Mouse (Mus musculus) embryonic stem cell, embryonic (primary cell): ENCODE measurements around the gene Cadm2.

Experiments used
- CTCF ChIA-PET, 4 experiments: fragments of 300-600 bp in 2 of 4; fragments of 350-600 bp in 2 of 4; sonication (Branson Sonifier 250); formaldehyde crosslinking; loops; one replicate each; lab custom pipeline; 2022; ENCODE audit warnings: inconsistent platforms in 2 of 4; lab: Charles Lee
- POLR2A ChIA-PET, 4 experiments: fragments of 300-600 bp in 2 of 4; fragments of 350-600 bp in 2 of 4; sonication (Branson Sonifier 250); formaldehyde crosslinking; loops; one replicate each; lab custom pipeline; 2022; ENCODE audit warnings: antibody characterized with exemption in 4 of 4, inconsistent platforms in 1 of 4; lab: Charles Lee

The Cadm2 gene

GRCm38 (mm10) chr16:67003161-67003560, 617.5 kb downstream of the Cadm2 start:
- ChIA-PET POLR2A (no interaction called here), CTCF (no interaction called here)

- ChIA-PET CTCF (no interaction called here), POLR2A (no interaction called here)
These were observed 619.0 kb downstream of the Cadm2 start for GRCm38 (mm10) chr16:67001707-67002106.

- ChIA-PET CTCF (no interaction called here), POLR2A (no interaction called here)
These were observed 623.2 kb downstream of the Cadm2 start for GRCm38 (mm10) chr16:66997461-66997860.

- POLR2A ChIA-PET: no interaction called here
- CTCF ChIA-PET: no interaction called here
These were observed 633.0 kb downstream of the Cadm2 start for GRCm38 (mm10) chr16:66987741-66988140.

- ChIA-PET POLR2A (no interaction called here), CTCF (no interaction called here)
These were observed 633.8 kb downstream of the Cadm2 start for GRCm38 (mm10) chr16:66986879-66987278.

- POLR2A ChIA-PET: no interaction called here
- CTCF ChIA-PET: no interaction called here
These were observed 649.8 kb downstream of the Cadm2 start for GRCm38 (mm10) chr16:66970912-66971311.

- POLR2A ChIA-PET: no interaction called here
- CTCF ChIA-PET: no interaction called here
These were observed 651.1 kb downstream of the Cadm2 start for GRCm38 (mm10) chr16:66969520-66970144.

GRCm38 (mm10) chr16:66968336-66968735, 652.4 kb downstream of the Cadm2 start:
- CTCF ChIA-PET: no interaction called here
- POLR2A ChIA-PET: no interaction called here

- POLR2A ChIA-PET: no interaction called here
- CTCF ChIA-PET: no interaction called here
These were observed 653.0 kb downstream of the Cadm2 start for GRCm38 (mm10) chr16:66967686-66968085.

DNA sequence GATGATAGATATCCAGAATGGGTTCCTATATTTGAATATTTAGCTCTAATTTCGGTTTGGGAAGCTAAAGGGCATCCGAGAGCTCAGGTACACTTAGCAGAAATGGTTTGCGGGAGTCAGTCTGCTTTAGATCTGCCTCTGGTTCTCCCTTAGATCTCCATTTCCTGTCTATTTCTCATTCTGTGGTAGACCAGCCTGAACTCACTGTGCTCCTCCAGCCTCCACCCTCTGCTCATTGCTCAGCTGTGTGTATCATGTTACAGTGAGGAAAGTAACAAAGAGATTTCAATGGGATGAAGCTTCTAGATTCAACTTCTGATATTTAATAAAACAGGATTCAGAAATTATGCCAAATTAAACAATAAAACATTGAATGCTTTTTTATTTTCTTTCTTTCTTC, 661.6 kb downstream of the Cadm2 start:
- POLR2A ChIA-PET: no interaction called here
- CTCF ChIA-PET: no interaction called here

GRCm38 (mm10) chr16:66955876-66956275, 664.8 kb downstream of the Cadm2 start:
- ChIA-PET POLR2A (interaction anchor here in 1 of 4 experiments (0.7 kb wide), 1 partner anchor 42 kb away, joined by 3 read pairs; no protein-coding TSS in a partner anchor), CTCF (no interaction called here)

GRCm38 (mm10) chr16:66936332-66936731, 684.4 kb downstream of the Cadm2 start:
- CTCF ChIA-PET: no interaction called here
- POLR2A ChIA-PET: no interaction called here

- CTCF ChIA-PET: no interaction called here
These were observed 695.2 kb downstream of the Cadm2 start for GRCm38 (mm10) chr16:66925517-66925916.

DNA sequence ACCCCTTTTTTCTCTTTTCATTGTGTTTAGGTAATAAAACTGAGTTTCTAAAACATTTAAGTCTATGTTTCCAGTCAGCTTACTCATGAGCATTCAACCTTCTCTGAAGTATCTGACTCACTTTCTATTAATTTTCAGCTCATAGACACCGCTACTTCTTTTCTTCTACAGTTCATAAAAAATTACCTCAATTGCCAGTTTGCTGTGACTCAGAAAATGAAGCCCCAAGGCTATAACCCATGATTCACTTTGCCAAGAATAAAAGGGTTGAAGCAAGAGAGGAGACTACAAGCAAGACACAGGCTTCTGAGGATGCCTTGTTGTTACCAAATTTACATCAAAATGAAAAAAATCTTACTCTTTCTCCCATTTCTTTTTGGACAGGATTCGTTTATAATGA, 698.0 kb downstream of the Cadm2 start:
- CTCF ChIA-PET: no interaction called here
- POLR2A ChIA-PET: no interaction called here

More at GRCm38 (mm10) chr16:66925517-66925916, 695.2 kb downstream of the Cadm2 start:
- POLR2A ChIA-PET: no interaction called here

DNA sequence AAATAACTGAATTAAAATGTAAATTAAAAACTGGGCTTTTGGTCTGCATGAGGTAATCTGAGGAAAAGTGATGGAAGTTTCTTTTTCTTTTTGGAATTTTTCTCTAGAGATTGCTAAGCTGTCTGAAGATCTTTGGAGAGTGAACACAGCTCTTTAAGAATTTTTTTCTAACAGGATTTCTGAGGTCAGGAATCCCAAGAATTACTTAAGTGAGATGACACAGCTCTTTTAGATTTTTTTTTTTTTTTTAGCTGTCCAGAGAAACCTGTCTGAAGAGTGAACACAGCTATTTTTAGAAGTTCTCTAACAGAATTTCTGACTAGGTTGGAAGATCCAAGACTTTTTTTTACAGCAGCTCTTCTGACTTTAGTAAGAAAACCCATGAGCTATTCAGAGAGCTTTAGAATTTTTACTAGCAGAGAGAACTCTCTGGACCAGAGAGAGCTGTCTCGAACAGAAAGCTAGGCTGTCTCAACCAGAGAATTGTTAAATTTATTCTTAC, 699.2 kb downstream of the Cadm2 start:
- ChIA-PET CTCF (no interaction called here), POLR2A (no interaction called here)

- CTCF ChIA-PET: no interaction called here
- POLR2A ChIA-PET: no interaction called here
These were observed 700.8 kb downstream of the Cadm2 start for GRCm38 (mm10) chr16:66919889-66920402.

DNA sequence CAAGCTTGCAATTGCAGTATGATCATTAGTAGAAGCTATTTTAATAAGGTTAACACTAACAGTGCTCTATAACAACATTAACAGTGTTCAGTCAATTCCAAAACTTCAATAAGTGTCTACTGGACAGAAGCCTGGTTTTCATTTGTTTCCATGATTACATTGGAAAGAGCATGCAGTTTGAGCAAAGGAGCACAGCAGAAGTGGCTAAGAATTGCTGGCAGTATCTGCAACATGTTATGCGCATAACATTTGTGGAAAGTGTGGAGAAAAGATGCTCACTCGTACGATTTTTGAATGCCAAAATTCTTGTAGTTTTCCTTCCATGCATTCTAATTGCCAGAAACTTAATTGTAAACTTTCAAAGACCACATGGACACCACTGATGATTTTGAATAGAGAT, 718.9 kb downstream of the Cadm2 start:
- ChIA-PET POLR2A (no interaction called here), CTCF (no interaction called here)

- ChIA-PET POLR2A (no interaction called here), CTCF (no interaction called here)
These were observed 720.0 kb downstream of the Cadm2 start for GRCm38 (mm10) chr16:66900664-66901063.

DNA sequence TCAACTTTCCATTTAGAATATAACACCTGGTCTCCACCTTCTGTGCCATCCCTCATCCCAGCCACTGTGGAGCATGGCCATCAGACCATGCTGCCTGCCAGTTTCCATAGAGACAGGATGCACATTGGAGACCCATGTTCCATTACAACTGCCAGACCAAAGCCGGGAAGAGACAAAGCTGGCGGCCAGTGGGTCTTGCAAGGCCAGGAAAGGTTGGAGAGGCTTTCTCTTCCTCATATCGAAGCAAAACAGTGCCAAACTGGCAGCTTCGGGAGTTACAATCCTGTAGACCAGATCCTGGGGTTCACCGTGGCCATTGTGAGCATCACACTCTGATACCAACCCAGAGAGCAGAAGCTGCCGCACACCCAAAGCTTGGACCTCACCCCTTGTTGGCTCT, 728.3 kb downstream of the Cadm2 start:
- ChIA-PET POLR2A (interaction anchor here in 1 of 4 experiments (0.6 kb wide), 1 partner anchor 11 kb away, joined by 3 read pairs; no protein-coding TSS in a partner anchor), CTCF (no interaction called here)

DNA sequence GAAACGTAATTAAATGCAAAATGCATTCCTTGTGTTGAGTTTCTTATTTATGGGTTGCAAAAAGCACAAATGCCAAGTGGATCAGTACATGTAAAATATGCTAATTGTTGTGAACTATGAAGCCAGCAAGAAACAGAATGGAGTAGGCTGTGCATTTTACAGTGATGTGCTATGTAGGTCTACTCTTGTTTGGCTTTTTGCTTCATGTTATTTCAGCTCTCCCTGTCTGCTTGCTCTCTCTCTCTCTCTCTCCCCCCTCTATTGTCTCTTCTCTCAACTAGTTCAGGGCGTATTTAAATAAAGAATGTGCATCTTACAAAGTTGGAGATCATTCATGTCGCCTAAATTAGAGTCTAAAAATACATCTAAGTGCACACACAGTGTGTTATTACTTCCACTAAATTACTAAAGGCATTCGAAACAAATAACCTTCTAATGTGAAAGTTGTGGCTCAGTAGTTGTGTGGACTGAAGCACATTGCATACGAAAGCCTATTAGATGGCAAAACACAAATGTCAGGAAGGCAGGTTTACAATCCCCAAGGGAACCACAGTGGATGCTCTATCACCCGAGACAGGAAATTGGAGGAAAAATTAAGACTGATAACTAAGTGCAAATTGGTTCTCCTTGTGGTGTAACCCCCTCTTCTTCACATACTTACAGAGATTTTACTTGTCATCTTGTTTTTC, 729.0 kb downstream of the Cadm2 start:
- ChIA-PET POLR2A (no interaction called here), CTCF (no interaction called here)

DNA sequence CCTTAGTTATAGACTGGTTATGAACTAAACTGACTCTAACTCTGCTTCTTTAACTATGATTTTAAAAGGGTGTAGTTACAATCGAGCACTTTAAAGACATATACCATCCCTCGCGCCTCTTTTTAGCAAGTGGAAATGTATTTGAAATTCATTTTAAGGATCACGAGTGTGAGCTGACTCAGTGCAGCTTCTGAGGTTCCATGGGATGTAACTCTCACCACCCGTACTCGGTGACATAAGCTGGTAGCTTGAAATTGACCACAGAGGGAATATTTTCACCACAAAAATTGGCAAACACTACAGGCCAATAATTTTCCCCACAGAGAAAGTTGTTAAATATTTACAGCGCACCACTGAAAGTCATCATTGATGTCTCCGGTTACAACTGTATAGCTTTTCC, 730.8 kb downstream of the Cadm2 start:
- CTCF ChIA-PET: no interaction called here
- POLR2A ChIA-PET: interaction anchor here in 1 of 4 experiments (0.5 kb wide), 1 partner anchor 111 kb away, joined by 3 read pairs; no protein-coding TSS in a partner anchor
